Mouse (Mus musculus) forebrain, embryonic 10.5 days (tissue): Measurements from ENCODE around the gene Fam185a. TPM values are rescaled to one million over a fixed set of nuclear protein-coding genes. Genes with fewer than 3 reads are reported as not detected.

Experiments used
- DNase-seq: peaks from one replicate; pipeline ENCODE4 v3.0.0-alpha.2; 2017; ENCODE audit warnings: low spot score; ENCODE audit errors: extremely low spot score
- H3K27ac ChIP-seq: fragments of 300-500 bp; sonication (generic); 2 replicates; pipeline ENCODE4 v1.5.1; 2016; ENCODE audit warnings: mild to moderate bottlenecking
- H3K27me3 ChIP-seq: fragments of 300-500 bp; sonication (generic); 2 replicates; pipeline ENCODE4 v1.6.1; 2016; ENCODE audit warnings: mild to moderate bottlenecking; ENCODE audit not compliant: poor library complexity, severe bottlenecking
- H3K36me3 ChIP-seq: fragments of 300-500 bp; sonication (generic); replicated peaks from 2 replicates; pipeline ENCODE4 v1.6.1; 2016; ENCODE audit warnings: mild to moderate bottlenecking, moderate library complexity
- H3K4me1 ChIP-seq: fragments of 300-500 bp; sonication (generic); 2 replicates; pipeline ENCODE4 v1.6.1; 2016
- H3K4me3 ChIP-seq: fragments of 300-500 bp; sonication (generic); 2 replicates; pipeline ENCODE4 v1.5.1; 2016; ENCODE audit warnings: mild to moderate bottlenecking, moderate library complexity
- H3K9me3 ChIP-seq: fragments of 300-500 bp; sonication (generic); 2 replicates; pipeline ENCODE4 v1.6.1; 2016; ENCODE audit warnings: mild to moderate bottlenecking, moderate library complexity
- WGBS: fragments of 180-500 bp; shearing (Covaris S2); methylation state at CpG from one replicate; pipeline ENCODE4 v1.1.7; 2016; 5-methylcytosine and 5-hydroxymethylcytosine counted together
- polyA plus RNA-seq: library from polyadenylated mRNA; unstranded; fragments of >200 nt; fragmentation: Nextera tagmentation; extraction: Ambion mirVana; gene quantifications from 2 replicates; pipeline ENCODE4 v1.2.1, GENCODE M21; 2016

The Fam185a gene
- polyA plus RNA-seq, 1 experiment from 2014 or later: 6.1 TPM

DNA sequence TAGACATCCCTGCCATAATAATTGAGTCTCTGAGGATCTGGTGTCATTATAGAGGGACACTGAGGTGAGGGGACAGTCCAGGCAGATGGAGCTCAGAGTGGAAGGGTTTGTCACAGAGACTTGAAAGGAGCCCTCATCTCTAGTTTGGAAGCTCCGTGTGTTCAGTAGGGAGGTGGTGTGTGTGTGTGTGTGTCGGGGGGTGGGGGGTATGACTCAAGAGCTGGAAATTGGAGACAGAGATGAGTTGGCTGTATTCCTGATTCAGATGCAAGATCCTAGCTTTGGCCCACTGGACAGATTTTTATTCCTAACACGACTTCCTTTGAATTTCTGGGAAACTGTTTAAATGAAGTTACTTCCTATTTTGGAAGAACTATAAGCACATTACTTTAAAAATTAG is 62.5 kb downstream of the Fam185a start:
- no peaks in the 10 kb centered on the region for H3K27me3 ChIP-seq
- 92% methylated on average over 3 of the region's 3 CpGs for WGBS
- no peaks in the 10 kb centered on the region for H3K9me3 ChIP-seq
- H3K4me3 ChIP-seq: no peak overlapping the region
- H3K4me1 ChIP-seq: peaks cover 17% of the 10 kb centered on the region
- H3K36me3 ChIP-seq: no peaks in the 10 kb centered on the region
- no peak overlapping the region for H3K27ac ChIP-seq
- DNase-seq: no peak

DNA sequence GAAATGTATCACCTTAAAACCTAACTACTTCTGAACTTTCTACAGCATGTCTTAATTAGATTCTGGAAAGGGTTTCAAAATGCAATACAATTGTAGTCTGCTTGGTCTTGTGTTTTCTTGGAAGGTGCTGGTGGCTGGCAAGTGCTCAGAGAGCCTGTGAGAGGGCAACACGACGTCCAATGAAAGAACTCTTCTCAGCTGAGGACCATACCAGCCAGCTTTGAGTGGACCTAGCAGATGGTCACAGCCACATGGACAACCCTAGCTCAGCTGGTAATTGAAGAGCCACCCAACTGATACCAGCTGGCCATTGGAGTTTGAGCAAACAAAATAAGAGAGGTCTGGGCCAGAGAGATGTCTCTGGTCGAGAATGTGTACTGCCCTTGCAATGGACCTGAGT is 63.0 kb downstream of the Fam185a start:
- Histone ChIP-seq H3K27ac (no peak overlapping the region), H3K4me1 (peaks cover 13% of the 10 kb centered on the region), H3K27me3 (no peaks in the 10 kb centered on the region), H3K9me3 (no peaks in the 10 kb centered on the region), H3K36me3 (no peaks in the 10 kb centered on the region), H3K4me3 (no peak overlapping the region)
- WGBS: 85% methylated on average over 3 of the region's 3 CpGs
- no peak for DNase-seq

GRCm38 (mm10) chr5:21488506-21488905 is 63.7 kb downstream of the Fam185a start:
- 96% methylated on average over 5 of the region's 5 CpGs for WGBS
- DNase-seq: no peak
- Histone ChIP-seq H3K27ac (no peak overlapping the region), H3K9me3 (no peaks in the 10 kb centered on the region), H3K4me1 (peaks cover 6% of the 10 kb centered on the region), H3K36me3 (no peaks in the 10 kb centered on the region), H3K27me3 (no peaks in the 10 kb centered on the region), H3K4me3 (no peak overlapping the region)

- DNase-seq: no peak
- WGBS: 81% methylated on average over 4 of the region's 4 CpGs
- H3K36me3 ChIP-seq: no peaks in the 10 kb centered on the region
- H3K27me3 ChIP-seq: no peaks in the 10 kb centered on the region
- peaks cover 6% of the 10 kb centered on the region for H3K4me1 ChIP-seq
- H3K4me3 ChIP-seq: no peak overlapping the region
- no peaks in the 10 kb centered on the region for H3K9me3 ChIP-seq
- no peak overlapping the region for H3K27ac ChIP-seq
Observed at GRCm38 (mm10) chr5:21489135-21489534, 64.4 kb downstream of the Fam185a start.

- H3K4me1 ChIP-seq: peaks cover 9% of the 10 kb centered on the region
- no peak overlapping the region for H3K27ac ChIP-seq
- no peaks in the 10 kb centered on the region for H3K27me3 ChIP-seq
- 72% methylated on average over 2 of the region's 2 CpGs for WGBS
- H3K9me3 ChIP-seq: no peaks in the 10 kb centered on the region
- no peak overlapping the region for H3K4me3 ChIP-seq
- no peak for DNase-seq
- no peaks in the 10 kb centered on the region for H3K36me3 ChIP-seq
Observed at GRCm38 (mm10) chr5:21491469-21491868, 66.7 kb downstream of the Fam185a start.

GRCm38 (mm10) chr5:21492213-21492612 is 67.5 kb downstream of the Fam185a start:
- WGBS: 80% methylated on average over 3 of the region's 3 CpGs
- H3K36me3 ChIP-seq: no peaks in the 10 kb centered on the region
- H3K4me1 ChIP-seq: peaks cover 9% of the 10 kb centered on the region
- no peak overlapping the region for H3K4me3 ChIP-seq
- H3K27ac ChIP-seq: no peak overlapping the region
- H3K27me3 ChIP-seq: no peaks in the 10 kb centered on the region
- H3K9me3 ChIP-seq: no peaks in the 10 kb centered on the region
- DNase-seq: no peak

GRCm38 (mm10) chr5:21493294-21493999 is 68.7 kb downstream of the Fam185a start:
- no peak overlapping the region for H3K27ac ChIP-seq
- WGBS: 90% methylated on average over 8 of the region's 8 CpGs

DNA sequence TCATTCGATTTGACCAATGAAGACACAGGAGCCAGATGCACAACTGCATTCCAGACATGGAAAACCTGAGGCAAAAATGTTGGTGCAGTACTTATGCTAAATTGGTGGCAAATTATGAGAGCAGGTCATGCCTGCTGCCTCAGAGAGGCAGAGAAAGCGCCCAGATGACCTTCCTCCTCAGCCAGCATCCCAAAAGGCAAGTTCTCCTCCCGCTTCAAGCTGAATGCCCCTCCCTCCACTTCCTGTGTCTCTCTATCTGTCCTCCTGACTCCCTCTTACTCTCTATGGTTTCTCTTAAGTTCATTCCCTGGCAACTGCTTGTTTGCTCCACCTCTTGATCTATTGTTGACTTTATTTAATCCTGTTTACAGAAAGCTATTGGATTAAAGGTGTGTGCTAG is 70.0 kb downstream of the Fam185a start:
- H3K27ac ChIP-seq: no peak overlapping the region
- WGBS: 62% methylated on average over 3 of the region's 3 CpGs

More at GRCm38 (mm10) chr5:21493294-21493999, 68.7 kb downstream of the Fam185a start:
- DNase-seq: no peak
- no peaks in the 10 kb centered on the region for H3K27me3 ChIP-seq
- peaks cover 9% of the 10 kb centered on the region for H3K4me1 ChIP-seq
- H3K4me3 ChIP-seq: no peak overlapping the region
- no peaks in the 10 kb centered on the region for H3K9me3 ChIP-seq
- H3K36me3 ChIP-seq: no peaks in the 10 kb centered on the region

GRCm38 (mm10) chr5:21496321-21496720 is 71.6 kb downstream of the Fam185a start:
- H3K4me3 ChIP-seq: no peak overlapping the region
- no peaks in the 10 kb centered on the region for H3K9me3 ChIP-seq
- no peaks in the 10 kb centered on the region for H3K36me3 ChIP-seq
- 82% methylated on average over 6 of the region's 6 CpGs for WGBS
- no peaks in the 10 kb centered on the region for H3K27me3 ChIP-seq
- no peak overlapping the region for H3K27ac ChIP-seq
- peaks cover 7% of the 10 kb centered on the region for H3K4me1 ChIP-seq
- DNase-seq: no peak

More for the DNA sequence above, 70.0 kb downstream of the Fam185a start:
- H3K9me3 ChIP-seq: no peaks in the 10 kb centered on the region
- peaks cover 9% of the 10 kb centered on the region for H3K4me1 ChIP-seq
- H3K27me3 ChIP-seq: no peaks in the 10 kb centered on the region
- H3K4me3 ChIP-seq: no peak overlapping the region
- no peak for DNase-seq
- H3K36me3 ChIP-seq: no peaks in the 10 kb centered on the region

GRCm38 (mm10) chr5:21496881-21497280 is 72.1 kb downstream of the Fam185a start:
- Histone ChIP-seq H3K36me3 (no peaks in the 10 kb centered on the region), H3K4me1 (0 out of 2 replicates have a peak, but pooled peaks cover 3% of the 10 kb centered on the region), H3K4me3 (no peak overlapping the region), H3K27ac (no peak overlapping the region), H3K27me3 (no peaks in the 10 kb centered on the region), H3K9me3 (no peaks in the 10 kb centered on the region)
- 60% methylated on average over 3 of the region's 3 CpGs for WGBS
- no peak for DNase-seq

DNA sequence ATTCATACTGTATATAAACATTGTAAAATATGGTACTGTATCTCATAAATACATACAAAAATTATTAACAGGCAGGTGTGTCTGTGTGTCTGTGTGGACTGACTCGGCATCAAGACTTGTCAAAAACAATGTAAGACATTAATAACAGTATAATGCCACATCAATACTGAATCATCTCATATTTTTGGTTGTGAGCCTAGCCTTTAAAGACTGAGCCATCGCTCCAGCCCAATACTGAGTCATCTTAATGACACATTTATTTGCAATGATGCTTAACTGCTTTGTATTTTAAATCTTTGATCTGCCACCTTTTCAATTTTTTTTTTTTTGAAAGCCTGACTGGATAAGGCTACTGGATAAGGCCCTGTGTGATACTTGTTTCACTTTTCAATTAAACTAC is 73.7 kb downstream of the Fam185a start:
- Histone ChIP-seq H3K4me1 (0 out of 2 replicates have a peak, but pooled peaks cover 3% of the 10 kb centered on the region), H3K27ac (no peak overlapping the region), H3K9me3 (no peaks in the 10 kb centered on the region), H3K4me3 (no peak overlapping the region), H3K36me3 (no peaks in the 10 kb centered on the region), H3K27me3 (no peaks in the 10 kb centered on the region)
- 91% methylated on average over 2 of the region's 2 CpGs for WGBS
- no peak for DNase-seq

DNA sequence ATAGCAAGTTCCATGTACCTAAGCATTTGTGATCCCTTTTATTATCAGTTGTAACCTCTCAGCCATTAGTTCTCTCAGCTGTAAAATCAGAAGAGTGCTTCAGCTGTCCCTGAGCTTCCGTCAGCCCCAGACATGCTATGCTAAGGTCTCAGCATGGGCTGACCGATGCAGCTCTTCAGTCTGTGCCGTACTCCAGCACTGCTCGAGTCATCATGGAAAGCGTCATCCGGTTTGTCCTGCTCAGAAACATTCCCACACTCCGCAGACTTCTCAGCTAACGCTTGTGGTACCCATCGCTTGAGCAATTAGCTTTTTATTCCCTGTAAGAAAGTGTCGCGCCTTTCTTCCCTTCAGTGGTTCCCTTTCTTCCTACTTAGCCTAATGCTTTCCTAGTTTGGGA is 74.2 kb downstream of the Fam185a start:
- no peaks in the 10 kb centered on the region for H3K9me3 ChIP-seq
- 88% methylated on average over 11 of the region's 11 CpGs for WGBS
- no peaks in the 10 kb centered on the region for H3K27me3 ChIP-seq
- 0 out of 2 replicates have a peak, but pooled peaks cover 3% of the 10 kb centered on the region for H3K4me1 ChIP-seq
- no peak for DNase-seq
- no peak overlapping the region for H3K4me3 ChIP-seq
- no peak overlapping the region for H3K27ac ChIP-seq
- H3K36me3 ChIP-seq: no peaks in the 10 kb centered on the region

GRCm38 (mm10) chr5:21500133-21500532 is 75.4 kb downstream of the Fam185a start:
- 93% methylated on average over 10 of the region's 10 CpGs for WGBS
- Histone ChIP-seq H3K36me3 (no peaks in the 10 kb centered on the region), H3K4me3 (no peak overlapping the region), H3K27me3 (no peaks in the 10 kb centered on the region), H3K27ac (0 out of 2 replicates have a peak overlapping the region, but pooled peaks have one; percentile 26), H3K4me1 (no peaks in the 10 kb centered on the region), H3K9me3 (no peaks in the 10 kb centered on the region)
- no peak for DNase-seq
